Mouse (Mus musculus): ENCODE data around the gene Coq10b. TPM values are rescaled to one million over a fixed set of nuclear protein-coding genes. Genes with fewer than 3 reads are reported as not detected.
"Not testable (repeated sequence)": the region's sequence is repeated elsewhere in the genome, so short reads cannot be mapped to it uniquely, and the experiment has no call there.

Coq10b gene
- 32.5 and 34.0 TPM in 2 replicates for polyA plus RNA-seq (2015; fragmentation: Nextera tagmentation; extraction: Ambion mirVana)

DNA sequence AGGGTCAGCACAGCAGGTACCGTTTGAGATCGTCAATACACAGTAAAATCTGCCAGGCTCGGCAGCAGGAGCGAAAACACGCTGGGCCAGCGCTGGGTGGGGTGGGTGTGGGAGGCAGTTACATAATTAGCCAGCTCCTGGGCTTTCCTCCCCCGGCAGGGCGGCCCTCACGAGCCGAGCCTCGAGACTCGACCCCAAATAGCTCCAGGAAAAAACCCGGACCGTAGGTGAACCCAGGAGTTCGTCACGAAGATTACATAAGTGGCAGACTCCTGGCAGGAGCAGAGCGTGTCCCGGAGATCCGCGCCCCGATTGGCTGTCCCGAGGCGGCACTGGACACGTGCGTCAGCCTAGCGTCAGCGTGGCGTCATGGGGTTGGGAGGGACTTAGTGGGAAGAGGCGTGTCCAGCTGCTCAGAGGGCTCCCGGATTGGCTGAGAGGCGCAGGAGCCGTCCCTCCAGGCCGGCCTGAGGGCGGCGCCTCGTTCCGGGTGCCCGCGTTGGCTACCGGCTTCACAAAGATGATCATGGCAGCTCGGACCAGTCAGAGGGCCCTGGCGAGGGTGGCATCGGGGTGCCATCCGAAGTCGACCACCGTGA is at the start of gene Coq10b:
Gene Coq10b (plus strand): TSS at position 416 of the 599 bp plus-strand sequence.
- Histone ChIP-seq H3K4me3 (peak within 1 kb of the TSS; percentile 82), H3K27me3 (peaks cover 6% of the 10 kb centered on the region; the same call in 1 of the 2 replicates), H3K27ac (replicated peaks) (peak within 1 kb of the TSS; percentile 83), H3K4me2 (peak within 1 kb of the TSS; percentile 68), H3K9me3 (0 out of 2 replicates have a peak, but pooled peaks cover 5% of the 10 kb centered on the region), H3K36me3 (peaks cover 4% of the 10 kb centered on the region; the same call in 1 of the 2 replicates), H3K4me1 (replicated peaks) (peaks cover 23% of the 10 kb centered on the region), H3K9ac (peak within 1 kb of the TSS; percentile 81)
- peak; percentile 100 for ATAC-seq (ENCODE audit: low read depth)
- WGBS: under 1% methylated on average over 46 of the region's 46 CpGs

DNA sequence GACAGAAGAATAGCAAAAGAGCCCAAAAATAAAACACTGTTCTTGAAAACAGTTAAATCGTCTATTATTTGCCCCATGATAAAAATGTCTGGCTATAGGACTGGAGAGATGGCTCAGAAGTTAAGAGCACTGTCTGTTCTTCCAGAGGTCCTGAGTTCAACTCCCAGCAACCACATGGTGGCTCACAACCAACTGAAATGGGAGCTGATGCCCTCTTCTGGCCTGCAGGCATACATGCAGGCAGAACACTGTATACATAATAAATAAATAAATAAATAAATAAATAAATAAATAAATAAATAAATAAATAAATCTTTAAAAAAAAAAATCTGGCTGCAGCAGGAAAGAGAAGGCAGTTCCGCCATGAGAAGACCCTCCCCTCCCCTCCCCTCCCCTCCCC is 44.3 kb upstream of the Coq10b start:
- not testable (repeated sequence) for H3K4me2 ChIP-seq; ATAC-seq (ENCODE audit: low read depth); H3K9me3 ChIP-seq; H3K27ac ChIP-seq (replicated peaks); H3K9ac ChIP-seq; H3K4me3 ChIP-seq; H3K27me3 ChIP-seq; H3K4me1 ChIP-seq (replicated peaks)
- 95% methylated on average over 2 of the region's 2 CpGs for WGBS
- peaks cover 83% of the 10 kb centered on the region for H3K36me3 ChIP-seq

DNA sequence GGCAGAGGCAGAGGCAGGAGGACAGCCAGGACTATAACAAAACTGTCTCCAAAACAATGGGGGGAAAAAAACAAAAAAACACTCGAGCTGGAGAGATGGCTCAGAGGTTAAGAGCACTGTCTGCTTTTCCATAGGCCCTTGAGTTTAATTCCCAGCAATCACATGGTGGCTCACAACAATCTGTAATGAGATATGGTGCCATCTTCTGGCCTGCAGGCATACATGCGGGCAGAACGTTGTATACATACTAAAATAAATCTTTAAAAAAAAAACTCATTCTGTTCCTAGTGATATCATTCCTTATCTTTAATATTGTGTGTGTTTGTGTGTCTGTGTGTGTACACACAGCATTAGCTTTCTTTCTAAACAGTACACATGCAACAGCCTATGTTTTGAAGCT is 40.1 kb upstream of the Coq10b start:
- H3K27me3 ChIP-seq: no peaks in the 10 kb centered on the region
- H3K9ac ChIP-seq: no peak overlapping the region
- no peak for ATAC-seq (ENCODE audit: low read depth)
- H3K36me3 ChIP-seq: peaks cover 82% of the 10 kb centered on the region
- H3K9me3 ChIP-seq: no peaks in the 10 kb centered on the region
- no peak overlapping the region for H3K4me2 ChIP-seq
- no peaks in the 10 kb centered on the region for H3K4me1 ChIP-seq (replicated peaks)
- WGBS: 68% methylated on average over 3 of the region's 3 CpGs
- no peak overlapping the region for H3K4me3 ChIP-seq
- H3K27ac ChIP-seq (replicated peaks): no peak overlapping the region

DNA sequence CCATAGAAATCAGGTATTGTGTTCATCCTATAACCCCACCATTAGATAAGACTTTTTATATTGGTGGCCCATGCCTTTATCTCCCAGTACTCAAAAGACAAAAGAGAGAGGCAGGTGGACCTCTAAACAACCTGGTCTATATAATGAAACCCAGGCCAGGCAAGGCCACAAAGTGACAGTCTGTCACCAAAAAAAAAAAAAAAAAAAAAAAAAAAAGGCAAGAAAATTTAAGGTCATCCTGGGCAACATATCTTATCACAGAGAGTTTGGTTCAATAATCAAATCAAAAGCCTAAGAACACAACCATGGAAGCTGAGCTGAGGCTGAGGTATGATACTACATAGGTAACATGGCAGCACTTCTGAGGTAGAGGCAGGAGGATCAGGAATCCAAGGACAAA is 30.7 kb upstream of the Coq10b start:
- no peak overlapping the region for H3K27ac ChIP-seq (replicated peaks)
- peaks cover 17% of the 10 kb centered on the region for H3K36me3 ChIP-seq
- no peaks in the 10 kb centered on the region for H3K27me3 ChIP-seq
- H3K9ac ChIP-seq: no peak overlapping the region
- H3K4me3 ChIP-seq: no peak overlapping the region
- H3K9me3 ChIP-seq: no peaks in the 10 kb centered on the region
- ATAC-seq (ENCODE audit: low read depth): no peak
- no peak overlapping the region for H3K4me2 ChIP-seq
- peaks cover 27% of the 10 kb centered on the region for H3K4me1 ChIP-seq (replicated peaks)

DNA sequence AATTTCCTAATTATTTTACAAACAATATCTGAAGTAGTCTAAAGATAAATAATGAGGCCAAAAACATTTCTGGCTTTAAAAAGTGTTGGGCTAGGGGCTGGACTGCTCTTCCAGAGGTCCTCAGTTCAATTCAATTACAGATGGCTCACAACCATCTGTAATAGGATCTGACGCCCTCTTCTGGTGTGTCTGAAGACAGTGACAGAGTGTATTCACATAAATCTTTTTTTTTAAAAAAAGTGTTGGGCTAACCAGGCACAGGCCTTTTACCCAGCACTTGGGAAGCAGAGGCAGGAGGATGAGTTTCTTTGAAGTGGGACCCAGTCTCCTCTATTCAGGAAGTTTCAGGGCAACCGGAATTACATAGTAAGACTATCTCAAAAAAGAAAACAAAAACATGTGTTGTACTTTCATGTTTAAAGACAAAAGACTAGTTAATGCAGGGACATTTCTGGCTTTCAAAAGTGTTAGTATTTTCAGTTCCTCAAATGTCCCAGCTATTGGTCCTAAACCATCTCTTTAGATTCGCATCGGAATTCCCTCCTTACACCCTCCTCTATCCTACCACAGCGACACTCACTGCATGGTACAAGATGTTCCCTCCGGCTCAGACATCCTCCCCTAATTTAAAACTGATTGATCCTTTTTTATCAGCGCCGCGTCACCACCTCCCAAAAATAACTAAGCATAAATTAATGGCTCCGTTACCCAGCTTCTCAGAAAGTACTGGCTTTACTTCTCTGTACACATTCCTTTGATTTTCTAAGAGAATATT is 26.7 kb upstream of the Coq10b start:
- Histone ChIP-seq H3K27ac (replicated peaks) (peak overlapping the region; percentile 95), H3K9me3 (no peaks in the 10 kb centered on the region), H3K4me1 (replicated peaks) (peaks cover 27% of the 10 kb centered on the region), H3K4me3 (peak overlapping the region; percentile 98), H3K27me3 (no peaks in the 10 kb centered on the region), H3K9ac (peak overlapping the region; percentile 97), H3K4me2 (peak overlapping the region; percentile 95), H3K36me3 (no peaks in the 10 kb centered on the region)
- WGBS: 15% methylated on average over 10 of the region's 10 CpGs
- ATAC-seq (ENCODE audit: low read depth): no peak

DNA sequence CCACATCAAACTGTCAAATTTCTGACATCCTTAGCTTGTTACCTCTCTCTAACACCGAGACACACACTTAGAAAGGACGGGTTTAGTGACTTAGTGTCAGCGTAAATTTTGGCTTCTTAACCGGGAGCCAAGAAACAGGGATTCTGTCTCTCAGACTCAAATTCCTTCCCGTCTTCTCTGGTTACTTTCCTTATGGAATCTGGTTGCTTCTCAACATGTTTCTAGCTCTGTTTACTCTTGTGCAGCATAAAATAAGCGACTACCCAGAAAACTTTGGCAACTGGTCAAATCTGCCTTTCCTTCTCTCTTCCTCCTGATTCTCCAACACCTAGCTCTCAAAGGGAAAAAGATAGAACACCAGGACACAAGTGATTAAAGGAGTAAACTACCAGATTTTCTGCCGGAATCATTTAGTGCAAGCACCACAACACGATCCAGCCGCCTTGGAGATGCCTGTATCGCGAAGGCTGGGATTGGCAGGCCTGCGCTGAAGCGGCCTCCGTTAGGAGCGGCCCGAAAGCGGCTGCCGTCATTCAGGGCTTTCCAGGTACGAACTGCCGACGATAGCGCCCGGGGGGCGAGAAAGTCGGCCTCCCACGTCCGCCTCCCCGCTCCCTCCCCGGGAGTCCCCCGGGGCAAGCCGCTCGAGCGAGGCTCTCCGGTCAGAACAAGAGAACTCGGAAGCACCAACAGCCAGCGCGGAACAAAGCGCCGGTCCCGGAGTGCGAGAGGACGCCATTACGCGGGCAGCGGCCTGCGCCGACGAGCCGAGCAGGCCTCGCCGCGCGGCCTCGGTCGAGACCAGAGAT is 25.9 kb upstream of the Coq10b start:
- H3K27me3 ChIP-seq: no peaks in the 10 kb centered on the region
- peak overlapping the region; percentile 95 for H3K4me2 ChIP-seq
- H3K36me3 ChIP-seq: no peaks in the 10 kb centered on the region
- under 1% methylated on average over 55 of the region's 55 CpGs for WGBS
- ATAC-seq (ENCODE audit: low read depth): peak; percentile 68
- H3K27ac ChIP-seq (replicated peaks): peak overlapping the region; percentile 95
- H3K4me1 ChIP-seq (replicated peaks): peaks cover 27% of the 10 kb centered on the region
- H3K9ac ChIP-seq: peak overlapping the region; percentile 97
- H3K4me3 ChIP-seq: peak overlapping the region; percentile 98
- no peaks in the 10 kb centered on the region for H3K9me3 ChIP-seq

DNA sequence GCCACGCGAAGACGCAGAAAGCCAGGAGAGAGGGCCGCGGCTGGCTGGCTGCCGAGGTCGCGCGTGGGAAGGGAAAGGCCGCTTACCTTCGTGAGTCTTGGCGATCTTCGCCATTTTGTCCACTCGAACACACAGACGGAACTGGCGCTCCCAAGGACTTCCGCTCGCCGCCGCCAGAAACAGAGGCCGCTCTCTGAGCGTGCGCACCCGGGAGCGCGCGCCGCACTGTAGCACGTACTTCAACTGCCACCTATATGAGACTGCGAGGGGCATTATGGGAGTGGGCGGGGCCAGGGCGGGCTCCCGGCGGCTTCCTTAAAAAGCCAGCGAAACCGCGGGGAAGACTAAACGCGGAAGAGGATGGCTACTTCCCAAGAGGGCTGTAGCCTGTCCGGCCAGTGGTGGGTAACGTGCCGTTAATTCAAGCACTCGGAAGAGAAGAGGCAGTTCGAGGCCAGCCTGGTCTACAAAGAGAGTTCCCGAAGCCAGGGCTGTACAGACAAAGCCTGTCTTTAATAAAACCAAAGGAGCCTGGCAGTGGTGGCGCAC is 25.2 kb upstream of the Coq10b start, which contains the start of gene Sf3b1:
Gene Sf3b1 (minus strand): TSS at position 229 of the 549 bp plus-strand sequence.
- WGBS: 2% methylated on average over 46 of the region's 46 CpGs
- peak; percentile 99 for ATAC-seq (ENCODE audit: low read depth)
- peaks cover 27% of the 10 kb centered on the region for H3K4me1 ChIP-seq (replicated peaks)
- no peaks in the 10 kb centered on the region for H3K9me3 ChIP-seq
- no peaks in the 10 kb centered on the region for H3K27me3 ChIP-seq
- H3K4me2 ChIP-seq: peak within 1 kb of the TSS; percentile 95
- H3K27ac ChIP-seq (replicated peaks): peak within 1 kb of the TSS; percentile 95
- H3K36me3 ChIP-seq: no peaks in the 10 kb centered on the region
- peak within 1 kb of the TSS; percentile 98 for H3K4me3 ChIP-seq
- H3K9ac ChIP-seq: peak within 1 kb of the TSS; percentile 97

DNA sequence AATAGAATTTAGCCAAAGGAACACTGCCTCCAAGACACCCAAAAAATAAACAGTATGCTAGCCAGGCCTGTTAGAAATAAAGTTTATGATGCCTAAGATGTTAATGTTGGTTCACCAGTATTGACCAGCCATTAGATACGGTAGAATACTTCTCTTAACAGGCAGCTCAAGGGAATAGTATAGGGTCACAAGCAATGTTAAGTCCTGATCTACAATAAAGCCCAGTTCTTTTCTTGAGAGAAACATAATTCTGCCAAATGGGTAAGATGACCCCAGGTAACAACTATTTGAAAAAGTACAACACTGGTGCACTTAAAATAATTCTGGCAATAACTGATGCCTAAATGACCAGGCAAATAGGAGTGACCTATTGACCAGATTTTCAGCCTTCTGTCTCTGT is 24.6 kb upstream of the Coq10b start:
- no peaks in the 10 kb centered on the region for H3K9me3 ChIP-seq
- no peaks in the 10 kb centered on the region for H3K27me3 ChIP-seq
- H3K9ac ChIP-seq: no peak overlapping the region; the same call in 1 of the 2 replicates
- 92% methylated on average over 1 of the region's 1 CpGs for WGBS
- peak overlapping the region; percentile 98 for H3K4me3 ChIP-seq
- H3K36me3 ChIP-seq: no peaks in the 10 kb centered on the region
- peaks cover 27% of the 10 kb centered on the region for H3K4me1 ChIP-seq (replicated peaks)
- peak overlapping the region; percentile 95 for H3K4me2 ChIP-seq
- ATAC-seq (ENCODE audit: low read depth): peak; percentile 12; the same call in 1 of the 2 replicates
- 0 out of 2 replicates have a peak overlapping the region, but pooled peaks have one; percentile 84 for H3K27ac ChIP-seq (replicated peaks)

DNA sequence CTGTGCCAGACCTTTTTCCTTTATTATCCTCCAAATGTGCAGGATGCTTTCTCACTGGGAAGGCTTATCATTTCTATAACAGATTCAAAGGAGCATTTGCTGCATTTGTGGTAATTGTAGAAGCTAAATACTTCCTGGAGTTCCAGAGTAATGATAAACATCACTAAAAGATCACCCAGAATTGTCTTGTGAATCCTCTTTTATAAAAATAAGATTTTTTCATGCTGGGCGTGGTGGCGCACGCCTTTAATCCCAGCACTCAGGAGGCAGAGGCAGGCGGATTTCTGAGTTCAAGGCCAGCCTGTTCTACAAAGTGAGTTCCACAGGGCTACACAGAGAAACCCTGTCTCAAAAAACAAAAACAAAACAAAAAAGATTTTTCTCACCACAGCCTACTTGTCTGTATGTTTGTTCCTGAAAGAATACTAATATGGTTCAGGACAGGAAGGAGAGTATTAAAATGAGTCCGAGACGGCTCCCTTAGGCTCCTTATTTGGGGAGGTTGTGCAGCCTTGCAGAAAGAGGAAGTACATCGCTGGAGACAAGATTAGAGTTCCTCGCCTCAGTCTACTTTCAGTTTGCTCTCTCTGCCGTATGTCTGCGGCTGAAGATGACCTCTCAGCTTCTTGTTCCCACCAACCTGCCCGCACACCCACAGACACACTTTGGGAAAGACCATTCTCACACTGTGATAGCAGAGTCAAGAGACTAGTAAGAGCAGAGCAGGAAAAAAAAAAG is 23.9 kb upstream of the Coq10b start:
- H3K4me2 ChIP-seq: no peak overlapping the region
- no peak overlapping the region for H3K27ac ChIP-seq (replicated peaks)
- H3K9me3 ChIP-seq: no peaks in the 10 kb centered on the region
- WGBS: 86% methylated on average over 11 of the region's 11 CpGs
- no peak overlapping the region for H3K4me3 ChIP-seq
- no peaks in the 10 kb centered on the region for H3K36me3 ChIP-seq
- no peak for ATAC-seq (ENCODE audit: low read depth)
- H3K27me3 ChIP-seq: no peaks in the 10 kb centered on the region
- peaks cover 23% of the 10 kb centered on the region for H3K4me1 ChIP-seq (replicated peaks)
- no peak overlapping the region for H3K9ac ChIP-seq

DNA sequence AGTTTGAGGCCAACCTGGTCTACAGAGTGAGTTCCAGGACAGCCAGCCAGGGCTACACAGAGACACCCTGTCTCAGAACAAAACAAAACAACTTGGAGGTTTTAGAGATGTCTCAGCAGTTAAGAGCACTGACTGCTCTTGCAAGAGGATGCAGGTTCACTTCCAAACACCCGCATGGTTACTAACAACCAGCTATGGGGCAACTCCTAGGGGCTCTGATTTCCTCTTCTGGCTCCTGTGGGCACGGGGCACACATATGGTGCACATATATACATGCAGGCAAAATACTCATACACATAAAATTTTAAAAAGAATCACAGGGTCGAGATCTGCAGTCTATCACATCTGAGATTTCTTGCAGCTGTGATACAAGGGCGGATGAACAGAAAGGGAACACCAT is 23.1 kb upstream of the Coq10b start:
- Histone ChIP-seq H3K9ac (no peak overlapping the region), H3K27ac (replicated peaks) (no peak overlapping the region), H3K4me2 (no peak overlapping the region), H3K4me3 (no peak overlapping the region), H3K9me3 (no peaks in the 10 kb centered on the region), H3K36me3 (no peaks in the 10 kb centered on the region), H3K27me3 (no peaks in the 10 kb centered on the region), H3K4me1 (replicated peaks) (peaks cover 15% of the 10 kb centered on the region)
- WGBS: 70% methylated on average over 4 of the region's 4 CpGs
- no peak for ATAC-seq (ENCODE audit: low read depth)

DNA sequence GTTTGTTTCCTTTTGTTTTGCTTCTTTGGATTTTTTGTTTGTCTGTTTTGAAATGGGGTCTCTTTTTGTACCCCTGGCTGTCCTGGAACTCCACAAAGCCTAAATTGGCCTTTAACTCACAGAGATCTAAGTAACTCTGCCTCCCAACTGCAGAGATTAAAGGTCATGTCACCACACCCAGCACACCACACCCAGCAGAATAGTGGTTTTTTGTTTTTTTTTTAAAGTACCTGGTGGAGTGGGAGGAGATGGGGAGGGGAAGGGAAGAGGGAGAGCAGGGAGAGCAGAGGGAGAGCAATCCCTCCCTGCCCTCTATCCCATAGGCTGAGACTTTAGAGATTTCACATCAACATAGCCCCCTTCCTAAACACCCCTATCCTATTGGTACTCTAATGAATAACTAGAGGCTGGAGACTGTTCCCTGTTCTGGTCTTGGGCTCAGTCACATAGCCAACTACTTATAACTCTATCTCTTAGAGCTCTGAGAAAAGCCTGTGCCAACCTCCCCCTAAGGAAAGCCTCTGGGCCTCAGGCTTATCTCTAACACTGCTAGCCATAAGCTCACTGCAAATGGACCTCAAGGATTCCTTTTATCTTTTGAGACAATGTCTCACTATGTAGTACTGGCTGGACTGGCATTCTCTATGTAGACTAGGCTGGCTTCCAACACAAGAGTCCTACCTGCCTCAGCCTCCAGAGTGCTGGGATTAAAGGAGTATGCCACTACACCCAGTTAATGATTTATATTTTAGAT is 21.4 kb upstream of the Coq10b start:
- H3K27me3 ChIP-seq: no peaks in the 10 kb centered on the region
- H3K4me1 ChIP-seq (replicated peaks): peaks cover 2% of the 10 kb centered on the region; the same call in 1 of the 2 replicates
- no peak overlapping the region for H3K4me2 ChIP-seq
- H3K4me3 ChIP-seq: no peak overlapping the region
- no peaks in the 10 kb centered on the region for H3K9me3 ChIP-seq
- ATAC-seq (ENCODE audit: low read depth): no peak
- H3K9ac ChIP-seq: no peak overlapping the region
- no peaks in the 10 kb centered on the region for H3K36me3 ChIP-seq
- no peak overlapping the region for H3K27ac ChIP-seq (replicated peaks)
